Mouse (Mus musculus) CD4-positive helper T cell, adult 2 months (primary cell): ENCODE measurements at regions not wholly inside any gene's neighbourhood (a gene's known extent, or its start where the extent isn't known, plus 50 kb on each side); places are given as distances from the start of the nearest gene placed in this dataset.
"Not testable (repeated sequence)": the region's sequence is repeated elsewhere in the genome, so short reads cannot be mapped to it uniquely, and the experiment has no call there.

ENCODE experiments used
- DNase-seq: peaks from one replicate; pipeline ENCODE4 v3.0.0-alpha.2; 2012; ENCODE audit warnings: low read depth, missing footprints, low spot score

DNA sequence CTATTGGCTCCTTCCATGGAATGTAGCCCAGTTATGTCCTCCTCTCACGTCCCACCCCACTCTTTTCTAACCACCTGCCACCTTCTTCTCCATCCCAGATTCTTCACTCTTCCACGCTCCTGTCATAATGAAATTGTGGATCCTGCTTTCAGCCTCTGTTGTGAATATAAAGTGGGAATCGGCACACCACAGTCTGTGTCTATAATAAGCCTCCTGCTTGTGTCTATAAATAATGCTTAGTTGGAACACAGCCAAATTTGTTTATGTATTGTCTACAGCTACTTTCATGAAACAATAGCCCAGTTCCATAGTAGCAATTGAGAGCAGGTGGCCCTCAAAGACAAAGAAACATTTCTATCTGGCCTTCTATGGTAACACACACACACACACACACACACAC lies 137.5 kb upstream of the Rps6ka3 start:
- no peak for DNase-seq

- no peak for DNase-seq
Measured at GRCm38 (mm10) chrX:159073533-159073932, 136.6 kb upstream of the Rps6ka3 start.

DNA sequence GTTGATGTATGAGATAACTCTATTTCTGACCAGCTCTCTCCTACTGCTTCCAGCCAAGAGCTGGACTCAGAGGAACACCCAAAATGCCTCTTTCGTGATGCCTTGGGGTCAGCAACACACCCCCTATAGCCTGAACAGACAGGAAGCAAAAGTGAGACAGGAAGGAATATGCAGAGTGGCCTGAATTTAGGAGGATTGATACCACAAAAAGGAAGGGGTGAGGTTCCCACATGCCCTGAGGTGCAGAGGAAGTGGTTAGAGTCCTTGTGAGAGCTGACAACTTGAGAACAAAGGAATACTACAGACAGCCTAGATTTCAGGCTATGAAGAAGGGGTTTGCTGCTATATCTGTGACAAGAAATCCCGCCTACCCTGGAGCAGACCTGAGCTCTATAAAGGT lies 129.6 kb upstream of the Rps6ka3 start:
- peak; percentile 69 for DNase-seq

DNA sequence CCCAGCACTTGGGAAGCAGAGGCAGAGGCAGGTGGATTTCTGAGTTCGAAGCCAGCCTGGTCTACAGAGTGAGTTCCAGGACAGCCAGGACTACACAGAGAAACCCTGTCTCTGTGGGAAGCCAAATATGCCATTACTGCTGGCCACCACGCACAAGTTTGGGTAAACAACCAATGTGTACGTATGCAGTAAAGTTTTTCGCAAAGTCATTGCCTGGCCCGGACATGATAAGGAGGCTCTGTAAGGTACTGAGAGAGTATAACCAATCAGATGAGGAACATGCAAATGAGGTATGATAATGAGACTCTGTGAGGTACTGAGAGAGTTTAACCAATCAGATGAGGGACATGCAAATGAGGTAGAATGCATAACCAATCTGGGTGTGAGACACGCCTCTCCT lies 99.5 kb upstream of the Rps6ka3 start:
- DNase-seq = not testable (repeated sequence)

GRCm38 (mm10) chrX:159116210-159116609 lies 93.9 kb upstream of the Rps6ka3 start:
- no peak for DNase-seq

DNA sequence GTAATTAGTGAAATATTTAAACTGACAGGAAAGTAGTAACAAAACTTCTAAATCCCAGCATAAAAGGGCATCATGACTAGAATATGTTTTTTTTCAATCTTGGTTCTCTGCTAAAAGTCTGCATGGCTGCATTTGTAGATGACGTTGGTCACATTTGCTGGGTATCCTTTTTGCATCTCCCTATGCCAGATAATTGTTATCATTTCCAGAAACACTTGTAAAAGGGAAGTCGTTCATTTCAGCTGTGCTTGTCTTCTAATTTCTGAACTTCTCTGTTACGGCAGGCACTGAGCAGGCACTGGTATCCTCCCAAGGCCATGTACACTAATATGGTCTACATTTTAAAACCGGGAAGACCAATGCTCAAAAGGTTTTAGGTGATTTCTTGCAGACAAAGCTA lies 69.6 kb upstream of the Rps6ka3 start:
- DNase-seq = no peak

DNA sequence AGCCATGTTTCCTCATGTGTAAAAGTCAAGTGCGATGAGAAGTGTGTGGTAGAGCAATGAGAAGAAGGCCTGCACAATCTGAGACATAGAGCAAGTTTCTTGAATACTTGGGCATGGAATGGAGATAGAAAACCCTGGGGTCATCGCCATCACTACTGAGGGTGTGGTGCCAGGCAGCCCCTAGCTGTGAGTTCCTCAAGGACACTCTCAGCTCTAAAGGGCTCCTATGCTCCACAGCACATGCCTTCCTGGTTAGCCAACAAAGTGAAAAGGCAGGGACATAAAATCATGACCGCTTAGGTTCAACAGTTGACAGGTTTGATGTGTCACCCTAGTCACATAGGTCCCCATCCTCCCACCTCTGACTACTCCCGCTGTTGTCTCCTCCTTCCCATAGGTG lies 66.8 kb upstream of the Rps6ka3 start:
- no peak for DNase-seq

DNA sequence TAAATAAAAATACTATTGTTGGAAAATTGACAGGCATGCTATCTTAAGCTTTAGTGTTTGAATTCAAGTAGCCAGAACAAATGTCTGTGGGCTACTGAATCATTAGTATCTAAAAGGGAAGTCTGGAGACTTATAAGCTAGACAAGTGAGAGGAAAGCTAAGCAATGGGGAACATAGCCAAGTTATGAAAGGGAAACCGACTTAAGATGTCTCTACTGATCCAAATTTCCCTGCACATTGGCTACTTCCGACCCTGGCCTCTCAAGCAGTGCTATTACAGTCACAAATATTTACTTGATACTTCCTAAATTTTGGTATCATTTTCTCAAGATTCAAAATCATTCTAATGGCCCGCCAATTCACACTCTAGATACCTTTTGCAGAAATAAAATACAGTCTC lies 65.4 kb upstream of the Rps6ka3 start:
- no peak for DNase-seq

DNA sequence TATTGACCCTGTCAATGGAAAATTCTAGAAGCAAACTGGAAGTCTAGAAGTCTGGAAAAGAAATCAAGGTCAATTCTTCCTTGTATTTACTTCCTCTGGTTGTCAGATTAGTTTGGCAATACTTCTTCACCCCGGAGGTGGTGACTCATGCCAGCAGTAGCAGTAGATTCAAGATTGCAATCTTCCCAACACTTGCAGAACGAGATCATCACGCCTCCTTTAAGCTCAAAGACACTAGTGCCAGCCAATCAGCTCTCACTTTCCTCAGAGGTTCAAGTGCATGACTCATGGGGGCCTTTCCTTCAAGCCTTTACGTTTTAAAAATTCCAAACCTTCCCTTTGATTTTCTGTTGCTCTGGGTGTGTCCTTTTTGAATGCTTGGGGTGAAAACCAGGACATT lies 64.9 kb upstream of the Rps6ka3 start:
- DNase-seq = peak; percentile 3

- no peak for DNase-seq
Measured at GRCm38 (mm10) chrX:159155786-159156185, 54.3 kb upstream of the Rps6ka3 start.

GRCm38 (mm10) chrX:159156976-159157375 lies 53.1 kb upstream of the Rps6ka3 start:
- no peak for DNase-seq

DNA sequence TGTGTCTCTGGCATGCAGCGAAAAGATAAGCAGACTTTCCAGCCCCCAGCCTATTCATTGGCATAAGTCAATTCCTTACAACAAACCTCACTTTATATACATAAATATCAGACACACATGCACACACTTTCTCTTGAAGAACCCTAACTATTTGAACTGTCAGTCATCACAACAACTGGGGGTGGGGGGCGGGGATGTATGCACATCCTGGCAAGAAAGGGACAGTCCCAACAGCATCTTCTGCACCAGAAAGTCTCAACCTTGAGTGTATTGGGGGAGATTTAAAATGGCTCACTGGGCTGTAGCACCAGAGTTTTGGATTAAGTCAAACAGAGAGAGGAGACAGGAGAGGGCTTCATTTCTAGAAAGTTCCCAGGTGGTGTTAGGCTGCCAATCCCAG lies 50.4 kb upstream of the Rps6ka3 start:
- DNase-seq = peak; percentile 30
